Mouse (Mus musculus): ENCODE measurements around the gene Sycp2. TPM values are rescaled to one million over a fixed set of nuclear protein-coding genes. Genes with fewer than 3 reads are reported as not detected.

Sycp2 gene
- under 1 TPM in 3 of 4 experiments, not detected in 1; 0.15 to 0.65 (median 0.32) TPM for total RNA-seq (2022)

DNA sequence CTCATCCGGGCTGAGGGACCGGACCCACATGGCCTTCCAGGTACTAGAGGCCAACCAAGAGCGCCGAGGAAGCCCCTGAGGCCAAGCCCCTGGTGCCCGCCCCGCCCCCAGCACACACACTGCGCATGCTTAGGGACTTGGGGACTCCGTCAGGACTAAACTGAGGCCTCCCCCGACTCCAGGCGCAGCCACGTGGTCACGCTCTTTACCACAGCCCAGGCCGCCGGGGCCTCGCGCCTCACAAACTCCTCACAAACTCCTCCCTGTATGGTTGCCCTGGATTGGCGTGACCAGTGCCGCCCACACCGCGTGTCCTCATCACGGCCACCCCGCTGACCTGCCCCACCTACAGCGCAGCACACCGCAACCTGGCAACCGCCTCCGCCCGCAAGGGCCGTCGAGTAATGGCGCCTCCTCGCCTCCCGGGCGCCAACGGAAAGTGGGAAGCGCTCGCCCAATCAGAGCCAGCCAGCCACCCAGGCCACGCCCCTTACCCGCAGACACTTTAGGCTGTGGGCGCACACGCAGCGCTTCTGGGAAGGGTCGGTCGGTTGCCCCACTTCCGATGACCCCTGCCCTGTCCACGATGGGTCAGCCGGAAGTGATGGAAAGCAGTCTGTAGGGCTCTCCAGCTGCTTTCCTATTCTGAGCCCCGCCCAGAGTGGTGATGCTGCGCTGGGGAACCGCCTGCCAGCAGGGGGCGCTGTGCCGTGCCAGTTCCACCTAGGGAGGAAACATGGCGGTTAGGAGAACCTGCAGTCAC, at the start of gene Sycp2:
TSS of gene Sycp2 (minus strand) at position 633 of the 763 bp plus-strand sequence.
- DNase-seq, result no peak

DNA sequence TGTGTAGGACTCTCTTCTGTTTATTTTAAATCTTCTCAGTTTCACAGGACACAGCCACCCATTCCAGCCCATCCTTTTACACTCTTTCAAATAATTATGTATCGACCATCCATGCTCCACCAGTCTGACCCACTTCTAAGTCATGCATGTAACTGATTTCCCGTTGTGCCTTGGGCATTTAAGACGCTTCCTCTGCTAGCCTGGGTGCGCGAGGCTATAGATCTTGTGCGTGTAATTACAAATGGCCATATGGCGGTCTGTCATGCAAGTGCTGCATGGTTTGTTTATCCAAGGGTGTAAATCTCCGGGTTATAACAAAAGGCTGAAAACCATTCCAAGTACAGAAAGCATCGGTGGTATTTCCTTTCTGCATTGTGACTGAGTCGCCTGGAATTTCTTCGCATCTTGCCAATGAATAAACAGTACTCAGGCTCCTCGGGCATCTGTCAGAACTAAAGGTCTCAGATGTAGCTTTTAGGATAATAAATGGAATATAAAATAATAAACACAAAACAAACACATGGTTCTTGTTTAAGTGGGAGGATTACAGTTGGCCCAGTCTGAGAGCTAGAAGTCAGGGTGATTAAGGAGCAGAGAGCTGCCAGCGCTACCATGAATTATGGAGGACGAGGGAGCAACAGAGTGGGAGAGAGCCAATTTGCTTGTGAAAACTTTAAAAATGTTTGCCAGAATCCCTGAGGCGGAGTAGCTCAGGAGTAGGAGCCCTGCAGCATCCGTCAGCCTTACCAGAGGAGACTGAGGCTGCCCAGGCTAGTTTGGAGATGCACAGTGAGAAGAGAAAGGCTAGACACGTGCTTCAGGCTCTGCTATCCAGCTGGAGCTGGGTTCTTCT, 47.4 kb upstream of the Sycp2 start:
- no peak for DNase-seq

DNA sequence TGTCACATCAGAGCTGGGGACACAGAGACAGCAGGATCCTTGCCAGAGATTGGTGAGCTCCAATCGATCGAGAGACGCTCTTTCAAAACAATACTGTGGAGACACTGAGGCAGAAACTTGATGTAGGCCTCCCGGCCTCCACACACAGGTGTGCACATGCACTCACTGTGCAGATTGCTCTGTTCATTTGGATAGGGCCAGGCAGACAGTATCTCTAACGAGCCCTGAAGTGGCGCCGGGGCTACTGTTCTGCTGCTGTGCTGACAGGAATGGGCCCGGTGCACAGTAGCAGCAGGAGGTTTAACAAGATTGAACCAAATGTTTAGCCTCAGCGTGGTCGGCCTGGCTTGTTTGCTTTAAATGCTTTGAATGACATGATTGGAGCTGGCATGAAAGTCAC, 43.5 kb upstream of the Sycp2 start:
- DNase-seq, result no peak

DNA sequence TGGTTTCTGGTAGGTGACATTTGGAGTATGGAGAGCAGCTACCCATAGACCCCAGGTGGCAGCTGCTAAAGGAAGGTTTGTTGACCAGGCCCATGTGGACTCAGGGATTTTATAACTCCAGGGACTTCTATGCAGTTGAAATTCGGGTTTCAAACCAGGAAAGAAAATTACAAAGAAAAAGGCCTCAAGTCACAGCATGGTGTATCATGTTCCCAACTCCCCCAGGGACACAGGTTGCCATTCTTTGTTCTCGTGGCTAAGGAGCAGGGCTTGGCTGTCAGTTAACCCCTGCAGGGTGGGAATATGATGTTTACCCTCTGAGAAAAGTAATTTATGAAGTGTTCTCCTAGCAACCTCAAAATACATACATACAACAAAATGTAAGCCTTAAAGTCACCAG, 42.8 kb upstream of the Sycp2 start:
- DNase-seq, result no peak

DNA sequence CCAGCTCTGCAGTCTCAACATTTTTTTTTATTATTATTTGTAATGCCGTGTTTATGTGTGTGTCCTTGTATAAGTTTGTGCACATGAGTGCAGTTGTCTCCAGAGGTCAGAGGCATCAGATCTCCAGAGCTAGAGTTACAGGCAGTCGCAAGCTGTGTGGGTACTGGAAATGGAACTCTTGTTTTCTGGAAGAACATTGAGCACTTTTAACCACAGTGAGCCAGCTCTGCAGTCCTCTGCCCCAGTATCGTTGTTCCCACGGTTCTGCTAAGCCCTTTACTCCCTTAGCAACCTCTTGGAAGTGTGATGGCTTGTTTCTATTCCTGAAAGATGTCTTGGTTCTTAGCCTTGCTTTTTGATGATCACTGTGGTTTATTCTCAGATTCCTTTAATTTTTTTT, 41.9 kb upstream of the Sycp2 start:
- no peak for DNase-seq

DNA sequence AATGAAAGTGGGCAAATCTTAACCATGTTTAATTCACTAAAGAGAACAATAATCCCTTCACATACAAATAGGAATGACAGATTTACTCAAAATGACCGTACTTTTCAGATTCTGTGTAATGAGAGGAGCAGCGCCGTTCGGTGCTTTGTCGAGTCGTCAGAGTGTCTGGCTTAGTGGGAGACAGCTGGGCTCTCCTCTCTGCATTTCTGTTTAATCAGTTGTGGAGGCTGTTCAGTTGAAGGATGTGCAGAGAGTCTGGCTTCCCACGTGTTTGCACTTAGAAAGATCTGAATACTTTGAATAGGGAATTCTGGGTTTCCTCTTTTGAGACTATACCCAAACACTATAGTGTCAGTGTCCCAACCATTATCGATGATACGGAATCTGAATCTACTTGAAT, 29.8 kb upstream of the Sycp2 start:
- DNase-seq, result no peak

DNA sequence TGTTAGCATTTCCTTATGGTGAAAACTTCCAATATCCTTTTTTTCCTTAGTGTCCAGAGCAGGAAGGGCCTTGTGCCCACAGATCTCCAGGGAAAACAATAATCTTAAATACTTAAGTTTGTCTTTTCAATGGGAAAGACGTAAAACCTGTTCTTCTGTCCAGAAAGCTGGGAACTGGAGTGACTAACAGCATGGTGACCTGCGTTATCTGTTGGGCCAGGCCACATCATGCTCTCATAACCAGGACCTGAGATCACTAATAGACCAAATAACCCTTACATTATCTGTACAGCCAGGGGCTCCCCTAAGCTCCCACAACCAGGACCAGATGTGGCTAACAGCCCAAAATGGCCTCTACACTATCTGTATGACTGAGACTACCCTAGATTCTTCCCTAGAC, 26.4 kb upstream of the Sycp2 start:
- DNase-seq, result no peak

DNA sequence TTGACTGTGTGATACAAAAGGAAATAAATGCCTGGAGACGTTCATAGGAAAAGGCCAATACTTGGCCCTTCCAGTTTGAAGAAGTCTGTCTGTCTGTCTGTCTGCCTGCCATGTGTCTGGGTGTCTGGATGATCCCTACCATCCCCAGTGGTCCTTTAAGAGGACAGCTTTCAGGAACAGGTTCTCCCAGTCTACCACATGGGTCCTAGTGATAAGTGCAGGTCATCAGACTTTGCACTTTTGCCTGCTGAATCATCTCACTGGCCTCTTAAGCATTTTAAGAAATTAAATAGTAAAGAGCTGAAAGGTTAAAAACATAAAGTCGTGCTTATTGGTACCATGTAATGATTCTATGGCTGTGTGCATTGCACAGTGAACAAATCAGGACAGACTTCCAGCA, 26.0 kb upstream of the Sycp2 start:
- DNase-seq, result no peak

DNA sequence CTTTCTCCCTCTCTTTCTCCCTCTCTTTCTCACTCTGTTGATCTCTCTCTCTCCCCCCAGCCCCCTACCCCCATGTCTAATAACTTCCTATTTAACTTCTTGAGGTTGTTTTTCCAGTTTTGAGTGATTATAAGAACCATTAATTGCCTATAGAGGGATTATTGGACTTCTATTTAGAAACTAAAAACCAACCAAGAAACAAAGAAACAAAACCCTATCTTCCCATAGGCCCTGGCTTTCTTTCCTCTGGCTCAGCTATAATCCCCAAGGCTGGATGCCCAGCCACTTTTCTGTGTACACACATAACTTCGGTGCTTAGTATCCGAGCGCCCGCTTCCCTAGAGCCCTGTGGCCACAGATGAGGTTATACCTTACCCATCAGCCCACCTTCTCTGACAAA, 22.7 kb upstream of the Sycp2 start, which contains the start of gene Cdh26:
TSS of gene Cdh26 (plus strand) at position 301 of the 400 bp plus-strand sequence.
- no peak for DNase-seq

DNA sequence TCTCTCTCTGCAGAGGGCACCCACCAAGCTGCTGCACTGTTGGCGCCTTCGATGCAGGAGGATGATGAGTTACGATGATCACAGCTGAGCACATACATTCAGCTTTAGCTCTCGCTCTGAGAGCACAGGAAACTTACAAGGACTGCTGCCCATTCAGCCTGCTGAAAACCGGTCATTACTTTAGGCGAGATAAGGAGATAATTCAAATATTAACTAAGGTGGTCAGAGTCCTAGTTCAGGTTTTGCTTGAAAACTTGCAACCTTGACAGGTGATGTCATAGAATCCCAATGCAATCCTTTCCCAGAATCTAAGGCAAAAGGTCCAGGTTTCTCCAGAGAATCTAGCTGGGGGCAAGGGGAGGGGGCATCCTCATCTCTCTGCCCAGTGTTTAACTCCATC, 21.9 kb upstream of the Sycp2 start:
- no peak for DNase-seq

DNA sequence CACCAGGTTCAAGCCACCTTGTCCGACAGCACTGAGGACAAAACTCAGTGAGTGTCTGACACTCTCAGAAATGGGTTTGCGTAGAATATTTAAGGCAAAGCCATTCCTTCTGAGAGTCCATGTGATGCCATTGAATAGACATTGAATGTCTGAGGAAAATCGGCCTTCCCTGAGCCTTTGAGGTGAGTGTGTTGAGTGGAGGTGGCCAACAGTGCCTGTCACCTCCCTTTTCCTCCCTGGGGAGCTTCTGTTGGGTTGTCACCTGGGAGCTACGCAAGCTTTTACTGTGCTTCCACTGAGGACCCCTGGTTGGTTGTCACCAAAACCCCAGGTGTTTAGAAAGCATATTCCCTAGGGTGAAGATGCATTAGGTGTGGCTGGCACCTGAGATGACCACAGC, 21.2 kb upstream of the Sycp2 start:
- no peak for DNase-seq

DNA sequence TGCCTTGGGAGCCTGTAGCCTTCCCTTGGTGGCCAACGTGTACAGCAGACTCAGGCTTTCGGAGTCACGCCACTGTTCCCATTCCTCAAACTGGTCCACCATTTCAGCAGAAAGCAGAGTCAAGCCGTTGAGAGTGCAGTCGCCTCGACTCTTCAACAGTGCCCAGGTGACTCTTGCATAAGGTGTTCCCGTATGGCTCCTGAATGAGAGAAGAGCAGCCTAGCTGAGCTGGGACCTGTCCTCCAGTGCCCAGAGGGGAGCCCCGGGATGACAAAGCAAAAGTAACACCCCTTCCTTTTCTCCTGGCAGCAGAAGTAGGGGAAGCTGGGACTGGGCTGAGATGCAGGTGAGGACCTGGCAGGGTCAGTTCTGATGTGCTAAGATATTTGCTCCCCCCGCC, 20.7 kb upstream of the Sycp2 start:
- DNase-seq, result no peak

DNA sequence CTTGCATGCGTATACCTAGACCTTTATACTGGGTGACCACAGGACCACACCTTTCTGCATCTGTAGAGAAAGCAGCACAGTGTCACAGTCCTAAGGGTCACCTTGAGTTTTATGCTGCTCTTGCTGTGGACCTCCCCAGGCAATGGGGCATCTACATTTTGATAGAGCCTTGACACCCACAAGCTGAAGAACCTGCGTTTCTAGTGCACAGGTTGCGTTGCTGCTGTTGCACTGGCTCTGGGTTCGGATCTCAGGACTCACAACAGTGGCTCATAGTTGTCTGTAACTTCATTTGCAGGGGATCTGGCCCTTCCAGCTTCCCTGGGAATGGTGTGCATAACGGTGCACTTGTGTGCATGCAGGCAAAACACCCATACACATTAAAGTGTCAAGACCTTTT, 19.7 kb upstream of the Sycp2 start:
- DNase-seq, result no peak

DNA sequence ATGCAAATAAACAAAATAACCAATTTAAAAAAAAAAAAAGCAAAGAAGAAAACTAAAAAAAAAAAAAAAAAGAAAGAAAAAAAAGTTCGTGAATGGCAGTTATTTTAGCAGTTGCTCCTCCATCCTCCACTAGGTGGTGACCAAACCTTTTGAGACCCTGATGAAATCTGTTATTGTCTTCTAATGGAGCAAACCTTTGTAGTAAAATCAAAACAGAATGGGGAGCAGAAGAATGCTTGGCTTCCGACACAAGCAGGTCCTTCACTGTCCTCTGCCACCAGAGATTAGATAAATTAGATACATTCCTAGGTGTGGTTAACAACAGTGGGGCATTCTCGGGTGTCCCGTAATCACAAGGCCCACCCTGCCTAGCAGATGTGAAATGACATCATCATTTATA, 18.7 kb upstream of the Sycp2 start:
- DNase-seq, result no peak

DNA sequence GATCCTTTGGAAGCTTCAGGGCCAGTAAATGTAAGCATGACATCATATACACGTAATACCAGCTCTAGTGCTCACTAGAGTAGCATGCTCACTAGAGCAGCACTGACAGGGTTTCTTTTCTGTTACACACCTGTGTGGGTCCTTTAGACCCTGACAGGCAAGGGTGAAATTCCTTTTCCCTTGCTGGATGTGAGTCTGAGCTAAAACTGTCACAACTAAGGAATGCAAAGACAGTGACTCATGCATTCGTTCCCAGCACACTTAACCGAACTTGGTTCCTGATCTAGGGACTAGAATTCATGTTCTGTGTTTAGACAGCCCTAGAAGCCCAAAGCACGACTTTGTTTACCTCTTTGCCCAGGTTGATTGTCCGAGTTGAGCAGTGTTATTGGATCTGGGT, 15.7 kb upstream of the Sycp2 start:
- DNase-seq, result no peak

DNA sequence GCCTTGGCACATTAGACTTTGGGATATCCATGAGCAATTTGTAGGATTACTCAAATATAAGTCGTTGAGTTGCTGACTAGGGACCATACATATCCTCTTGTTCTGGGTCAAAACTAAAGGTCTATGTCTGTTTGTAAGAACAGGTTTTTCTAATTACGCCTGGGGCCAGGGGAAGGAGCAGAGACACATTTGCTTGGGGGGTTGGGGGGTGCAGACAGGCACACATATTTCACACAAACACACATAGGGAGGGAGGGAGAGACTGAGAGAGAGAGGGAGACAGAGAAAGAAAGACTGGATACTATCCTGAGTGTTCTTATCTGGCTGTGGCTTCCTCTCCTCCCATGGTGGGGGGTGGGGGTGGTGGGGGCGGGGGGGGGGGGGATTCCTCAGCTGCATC, 14.7 kb upstream of the Sycp2 start:
- no peak for DNase-seq

DNA sequence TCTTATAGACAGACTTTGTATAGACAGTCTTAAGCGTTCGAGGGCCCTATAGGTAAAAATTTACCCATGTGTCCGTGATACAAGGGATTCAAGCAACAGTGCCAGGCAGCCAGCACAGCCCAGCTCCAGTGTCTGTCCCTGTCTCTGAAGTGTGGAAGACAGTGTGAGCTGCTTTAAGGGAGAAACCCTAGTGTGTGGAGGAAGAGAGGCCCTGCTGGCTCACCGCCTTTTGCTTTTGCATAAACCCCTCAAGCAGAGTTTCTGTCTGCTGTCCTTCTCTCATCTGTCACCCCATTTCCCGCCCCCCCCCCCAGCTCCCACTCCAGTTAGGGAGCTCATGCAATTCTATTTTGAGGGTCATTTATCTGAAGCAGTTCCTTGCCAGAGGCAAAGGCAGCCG, 14.1 kb upstream of the Sycp2 start:
- no peak for DNase-seq

DNA sequence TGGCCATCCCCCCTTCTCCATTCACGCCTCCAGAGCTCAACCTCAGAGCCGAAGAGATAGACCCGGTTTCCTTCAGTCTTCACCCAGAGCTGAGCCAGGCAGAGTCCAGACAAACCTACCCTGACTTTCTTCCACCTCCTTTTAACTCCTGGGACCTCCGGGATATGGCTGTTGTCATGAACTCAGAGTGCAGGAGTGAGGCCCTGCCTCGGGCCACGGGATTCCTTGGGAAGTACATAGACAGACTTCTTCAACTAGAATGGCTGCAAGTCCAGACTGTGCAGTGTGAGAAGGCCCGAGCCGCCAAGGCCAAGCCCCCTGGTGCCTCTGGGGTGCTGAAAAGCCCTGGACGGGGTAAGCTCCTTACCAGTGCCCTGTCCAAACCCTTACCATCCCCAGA, 13.1 kb upstream of the Sycp2 start:
- no peak for DNase-seq

DNA sequence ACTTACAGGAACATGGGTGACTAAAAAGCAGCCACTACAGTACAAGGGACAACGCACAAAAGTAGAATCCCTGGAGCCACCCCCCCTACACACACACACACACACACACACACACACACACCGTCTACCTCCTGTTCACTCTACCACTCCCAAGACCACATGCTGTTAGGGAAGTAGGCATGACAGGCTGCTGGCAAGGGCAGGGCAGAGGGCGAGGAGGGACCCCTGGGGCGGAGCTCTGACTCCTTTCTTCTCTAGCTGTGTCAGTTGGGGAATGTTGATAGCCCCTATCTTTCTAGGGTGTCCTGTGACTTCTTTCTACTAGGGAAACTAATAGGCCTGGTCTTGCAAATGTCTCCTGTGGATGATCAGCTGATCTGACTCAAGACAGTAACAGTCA, 9.5 kb upstream of the Sycp2 start:
- no peak for DNase-seq

DNA sequence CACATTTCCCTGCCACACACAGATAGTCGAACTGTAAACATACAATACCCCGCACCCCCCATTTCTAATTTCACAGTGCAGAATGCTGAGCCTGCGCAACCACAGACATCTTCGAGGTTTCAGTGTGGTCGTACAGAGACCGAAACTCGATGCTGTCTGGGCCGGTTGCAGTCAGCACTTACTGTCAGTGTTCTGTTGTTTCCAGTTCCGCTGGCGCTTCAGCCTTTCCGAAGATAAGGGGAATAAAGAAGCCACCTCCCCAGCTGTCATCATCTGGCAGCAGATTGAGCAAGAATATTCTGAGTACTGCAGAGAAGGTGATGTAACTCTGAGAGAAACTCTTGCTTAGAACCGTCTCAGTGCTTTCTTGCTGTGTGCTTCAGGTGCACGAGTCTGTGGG, 8.9 kb upstream of the Sycp2 start:
- no peak for DNase-seq

DNA sequence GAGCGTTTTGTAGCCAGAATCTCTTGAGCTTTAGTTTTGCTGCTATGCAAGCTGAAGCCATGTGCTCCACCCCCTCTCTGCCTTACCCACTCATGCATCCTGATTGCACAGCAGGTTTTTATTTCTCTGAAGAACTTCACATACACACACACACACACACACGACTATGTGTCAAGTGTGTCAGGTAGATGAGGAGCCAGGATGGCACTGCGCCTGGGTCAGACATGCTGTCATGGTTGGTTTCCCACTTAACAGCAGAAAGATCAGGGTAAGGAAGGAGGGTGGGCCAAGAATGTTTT, 7.6 kb upstream of the Sycp2 start:
- no peak for DNase-seq

DNA sequence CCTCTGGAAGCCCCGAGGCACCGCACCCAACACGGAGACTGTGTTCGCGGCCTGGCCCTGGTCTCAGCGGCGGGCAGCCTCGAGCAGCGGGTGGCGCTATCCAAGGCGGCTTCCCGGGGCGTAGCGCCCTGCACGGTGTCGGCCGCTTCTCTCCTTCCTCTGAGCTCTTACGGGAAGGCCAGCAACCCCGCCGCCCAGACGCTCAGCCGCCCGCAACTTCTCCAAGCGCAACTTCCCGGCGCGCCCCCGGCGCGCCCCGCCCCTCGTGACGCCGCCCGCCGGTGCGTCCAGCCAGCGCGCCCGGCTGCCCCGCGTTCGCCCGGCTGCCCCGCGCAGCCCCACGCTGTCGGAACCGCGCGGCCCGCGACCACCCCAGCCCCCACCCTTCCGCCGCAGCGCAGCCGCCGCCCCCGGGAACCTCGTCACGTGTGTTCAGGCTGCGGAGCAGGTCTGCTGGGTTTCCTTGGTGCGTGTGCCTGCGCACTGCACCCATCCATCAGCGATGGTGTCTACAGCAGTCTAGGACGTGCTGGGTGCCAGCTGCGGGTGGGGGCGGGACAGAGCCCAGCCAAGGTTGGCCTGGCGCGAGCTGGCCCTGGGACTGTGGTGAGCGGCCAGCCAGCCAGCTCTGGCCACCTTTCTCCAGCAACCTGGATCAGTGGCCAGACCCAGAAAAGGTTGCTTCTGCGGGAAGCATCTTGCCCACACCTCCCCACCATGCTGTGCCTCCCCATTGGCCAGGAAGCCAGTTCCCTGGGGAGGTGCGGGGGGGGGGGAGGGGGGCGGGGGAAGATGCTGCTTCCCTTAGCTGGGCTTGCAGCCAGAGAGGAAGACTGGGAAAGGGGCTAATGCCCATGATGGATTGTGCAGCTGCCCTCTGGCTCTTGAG, 7.0 kb upstream of the Sycp2 start, which contains the start of the genes Ppp1r3d and Fam217b:
TSS of gene Ppp1r3d (minus strand) at position 212 of the 889 bp plus-strand sequence.
TSS of gene Fam217b (plus strand) at position 264 of the 889 bp plus-strand sequence.
- peak; percentile 18 for DNase-seq
